Mouse (Mus musculus) stomach, postnatal 0 days (tissue): ENCODE measurements around the gene Gucy2d.

Experiments used
- CTCF ChIP-seq: IDR thresholded peaks from 2 replicates; pipeline ENCODE4 v1.5.1; 2016; ENCODE audit warnings: antibody characterized with exemption, low read depth, mild to moderate bottlenecking, moderate library complexity
- EP300 ChIP-seq: optimal IDR thresholded peaks from 2 replicates; pipeline ENCODE3; 2016; ENCODE audit warnings: antibody characterized with exemption

- no peak for TF ChIP-seq CTCF
- no peak for TF ChIP-seq EP300
Measured at GRCm38 (mm10) chr7:98419366-98419765, 20.9 kb upstream of the Gucy2d start.
